Mouse (Mus musculus) lung, embryonic 14.5 days (tissue): ENCODE measurements around the gene Nxt1. TPM values are rescaled to one million over a fixed set of nuclear protein-coding genes. Genes with fewer than 3 reads are reported as not detected.

ENCODE experiments used
- ATAC-seq: fragments of 200-750 bp; cut with Nextera tagmentation; 2 replicates; pipeline ENCODE4 v1.8.0; 2017; ENCODE audit warnings: mild to moderate bottlenecking, moderate TSS enrichment, moderate library complexity; ENCODE audit not compliant: insufficient read depth
- DNase-seq: peaks from one replicate; pipeline ENCODE4 v3.0.0-alpha.2; 2015
- H3K27ac ChIP-seq: fragments of 300-500 bp; sonication (generic); 2 replicates; pipeline ENCODE4 v1.5.1; 2014; ENCODE audit warnings: low read depth, mild to moderate bottlenecking, moderate library complexity
- H3K27me3 ChIP-seq: fragments of 300-500 bp; sonication (generic); 2 replicates; pipeline ENCODE4 v1.6.1; 2014; ENCODE audit warnings: low read length, control low read depth; ENCODE audit not compliant: insufficient read depth
- H3K36me3 ChIP-seq: fragments of 300-500 bp; sonication (generic); 2 replicates; pipeline ENCODE4 v1.6.1; 2014; ENCODE audit warnings: control low read depth; ENCODE audit not compliant: insufficient read depth
- H3K4me1 ChIP-seq: fragments of 300-500 bp; sonication (generic); 2 replicates; pipeline ENCODE4 v1.6.1; 2014; ENCODE audit warnings: antibody characterized with exemption, control low read depth; ENCODE audit not compliant: insufficient read depth
- H3K4me2 ChIP-seq: fragments of 300-500 bp; sonication (generic); 2 replicates; pipeline ENCODE4 v1.6.1; 2014; ENCODE audit warnings: mild to moderate bottlenecking
- H3K4me3 ChIP-seq: fragments of 300-500 bp; sonication (generic); 2 replicates; pipeline ENCODE4 v1.5.1; 2014; ENCODE audit warnings: low read depth, low read length
- H3K9ac ChIP-seq: fragments of 300-500 bp; sonication (generic); 2 replicates; pipeline ENCODE4 v1.6.1; 2014
- H3K9me3 ChIP-seq: fragments of 300-500 bp; sonication (generic); 2 replicates; pipeline ENCODE4 v1.6.1; 2016; ENCODE audit warnings: low read depth, low read length, control low read depth
- CTCF ChIP-seq: IDR thresholded peaks from 2 replicates; pipeline ENCODE4 v1.5.1; 2016; ENCODE audit warnings: antibody characterized with exemption, low read depth
- WGBS: fragments of 180-500 bp; shearing (Covaris S2); extraction: QIAGEN DNeasy Blood & Tissue Kit; methylation state at CpG from one replicate; pipeline ENCODE4 v1.1.7; 2014; 5-methylcytosine and 5-hydroxymethylcytosine counted together
- polyA plus RNA-seq: library from polyadenylated mRNA; unstranded; fragments of >200 nt; fragmentation: Nextera tagmentation; extraction: Ambion mirVana; gene quantifications from 2 replicates; pipeline ENCODE4 v1.2.1, GENCODE M21; 2014

The Nxt1 gene
- 113 and 115 TPM in 2 replicates for polyA plus RNA-seq

GRCm38 (mm10) chr2:148672199-148673096 is at the start of gene Nxt1:
TSS of gene Nxt1 (plus strand) at chr2:148672601.
- peaks cover 7% of the 10 kb centered on the region; the same call in 1 of the 2 replicates for H3K4me1 ChIP-seq
- peak; percentile 100 for ATAC-seq
- peak within 1 kb of the TSS; percentile 76; the same call in 1 of the 2 replicates for H3K27ac ChIP-seq
- peak within 1 kb of the TSS; percentile 82 for H3K9ac ChIP-seq
- no peaks in the 10 kb centered on the region for H3K9me3 ChIP-seq
- H3K36me3 ChIP-seq, result peaks cover 28% of the 10 kb centered on the region
- H3K4me2 ChIP-seq, result peak within 1 kb of the TSS; percentile 80
- no peak for TF ChIP-seq CTCF
- peak; percentile 99 for DNase-seq
- H3K4me3 ChIP-seq, result peak within 1 kb of the TSS; percentile 87
- 1% methylated on average over 58 of the region's 58 CpGs for WGBS
- H3K27me3 ChIP-seq, result no peaks in the 10 kb centered on the region

- H3K9me3 ChIP-seq, result no peaks in the 10 kb centered on the region
- no peak overlapping the region for H3K4me3 ChIP-seq
- 84% methylated on average over 2 of the region's 2 CpGs for WGBS
- ATAC-seq (no peak), DNase-seq (no peak)
- H3K27me3 ChIP-seq, result no peaks in the 10 kb centered on the region
- H3K4me2 ChIP-seq, result no peak overlapping the region
- no peaks in the 10 kb centered on the region for H3K4me1 ChIP-seq
- no peak overlapping the region for H3K27ac ChIP-seq
- TF ChIP-seq CTCF, result no peak
- no peak overlapping the region for H3K9ac ChIP-seq
- H3K36me3 ChIP-seq, result no peaks in the 10 kb centered on the region
Observed at GRCm38 (mm10) chr2:148623067-148623466, 49.3 kb upstream of the Nxt1 start.

GRCm38 (mm10) chr2:148624484-148624883 is 47.9 kb upstream of the Nxt1 start:
- no peak for DNase-seq
- no peak for ATAC-seq
- Histone ChIP-seq H3K27ac (no peak overlapping the region), H3K4me3 (no peak overlapping the region), H3K9ac (no peak overlapping the region), H3K4me2 (no peak overlapping the region), H3K36me3 (no peaks in the 10 kb centered on the region), H3K4me1 (no peaks in the 10 kb centered on the region), H3K27me3 (no peaks in the 10 kb centered on the region), H3K9me3 (no peaks in the 10 kb centered on the region; the same call in 1 of the 2 replicates)
- TF ChIP-seq CTCF, result no peak
- WGBS, result 97% methylated on average over 3 of the region's 3 CpGs

- Histone ChIP-seq H3K4me1 (no peaks in the 10 kb centered on the region), H3K27ac (no peak overlapping the region), H3K4me3 (no peak overlapping the region), H3K36me3 (no peaks in the 10 kb centered on the region), H3K9me3 (no peaks in the 10 kb centered on the region; the same call in 1 of the 2 replicates), H3K9ac (no peak overlapping the region), H3K4me2 (no peak overlapping the region), H3K27me3 (no peaks in the 10 kb centered on the region)
- no peak for TF ChIP-seq CTCF
- no peak for DNase-seq
- WGBS, result 59% methylated on average over 3 of the region's 3 CpGs
- no peak for ATAC-seq
Observed at GRCm38 (mm10) chr2:148627011-148627471, 45.4 kb upstream of the Nxt1 start.

- Histone ChIP-seq H3K4me3 (no peak overlapping the region), H3K9me3 (no peaks in the 10 kb centered on the region; the same call in 1 of the 2 replicates), H3K9ac (no peak overlapping the region), H3K27me3 (no peaks in the 10 kb centered on the region), H3K27ac (no peak overlapping the region), H3K4me1 (no peaks in the 10 kb centered on the region), H3K36me3 (no peaks in the 10 kb centered on the region), H3K4me2 (no peak overlapping the region)
- TF ChIP-seq CTCF, result no peak
- ATAC-seq (no peak), DNase-seq (no peak)
- WGBS, result 67% methylated on average over 2 of the region's 2 CpGs
Observed at GRCm38 (mm10) chr2:148631011-148631410, 41.4 kb upstream of the Nxt1 start.

GRCm38 (mm10) chr2:148631602-148632001 is 40.8 kb upstream of the Nxt1 start:
- Histone ChIP-seq H3K27me3 (no peaks in the 10 kb centered on the region), H3K4me2 (no peak overlapping the region), H3K9ac (no peak overlapping the region), H3K27ac (no peak overlapping the region), H3K9me3 (no peaks in the 10 kb centered on the region; the same call in 1 of the 2 replicates), H3K4me3 (no peak overlapping the region), H3K36me3 (no peaks in the 10 kb centered on the region), H3K4me1 (no peaks in the 10 kb centered on the region)
- no peak for TF ChIP-seq CTCF
- DNase-seq (no peak), ATAC-seq (no peak)
- 90% methylated on average over 3 of the region's 3 CpGs for WGBS

GRCm38 (mm10) chr2:148634466-148634865 is 37.9 kb upstream of the Nxt1 start:
- H3K9me3 ChIP-seq, result no peaks in the 10 kb centered on the region
- DNase-seq (no peak), ATAC-seq (no peak)
- H3K4me3 ChIP-seq, result no peak overlapping the region
- no peak for TF ChIP-seq CTCF
- H3K4me2 ChIP-seq, result no peak overlapping the region
- no peak overlapping the region for H3K9ac ChIP-seq
- H3K4me1 ChIP-seq, result no peaks in the 10 kb centered on the region
- no peaks in the 10 kb centered on the region for H3K36me3 ChIP-seq
- no peak overlapping the region for H3K27ac ChIP-seq
- WGBS, result 83% methylated on average over 4 of the region's 4 CpGs
- H3K27me3 ChIP-seq, result no peaks in the 10 kb centered on the region
